In genomic region chr3:33955854-33956624, GRCm38 (mm10) we compare ENCODE assay signal across 8 mouse cellular contexts.
DNase-seq lines count a peak whose midpoint lies in the region; ATAC-seq lines count a peak whose summit lies in the region.

No protein-coding gene starts in this region.

- peaks cover 19% of the 10 kb centered on the region for H3K4me1 ChIP-seq in hindbrain, embryonic 10.5 days (replicated peaks)
- no peaks in the 10 kb centered on the region for H3K4me1 ChIP-seq in lung, embryonic 15.5 days

- peak; percentile 78 for DNase-seq in Muller cell, postnatal 12 days (ENCODE audit: inconsistent ontology term)
- peak; percentile 66 for DNase-seq in cerebellum, adult 9-10 months
- peak; percentile 29 to 87 for DNase-seq in frontal cortex, adult 2 months (ENCODE audit: extremely low spot score in 1 of 2, low spot score in 1 of 2)
- DNase-seq in hindbrain, embryonic 10.5 days (ENCODE audit: low spot score), result peak; percentile 73
- DNase-seq in layer of hippocampus, adult 9-10 months (ENCODE audit: low spot score), result peak; percentile 69
- DNase-seq in ovary, postnatal 10 days (ENCODE audit: low spot score), result peak; percentile 34
- peak; percentile 24 to 68 for DNase-seq in thymus, postnatal 10 days (ENCODE audit: low spot score in 2 of 2)

- H3K27ac ChIP-seq in hindbrain, embryonic 10.5 days, result no peak overlapping the region
- H3K27ac ChIP-seq in lung, embryonic 15.5 days, result no peak overlapping the region

- peak overlapping the region; percentile 46 for H3K4me2 ChIP-seq in lung, embryonic 15.5 days

- H3K4me3 ChIP-seq in hindbrain, embryonic 10.5 days, result peak overlapping the region; percentile 38
- no peak overlapping the region for H3K4me3 ChIP-seq in lung, embryonic 15.5 days

- no peaks in the 10 kb centered on the region for H3K36me3 ChIP-seq in hindbrain, embryonic 10.5 days
- no peaks in the 10 kb centered on the region for H3K36me3 ChIP-seq in lung, embryonic 15.5 days

- peak; percentile 49; the same call in 1 of the 2 replicates for ATAC-seq in lung, embryonic 15.5 days (ENCODE audit: borderline replicate concordance, extremely low read depth, low FRiP score, low TSS enrichment)

- H3K9me3 ChIP-seq in hindbrain, embryonic 10.5 days, result no peaks in the 10 kb centered on the region
- H3K9me3 ChIP-seq in lung, embryonic 15.5 days, result no peaks in the 10 kb centered on the region

- WGBS in hindbrain, embryonic 10.5 days, result 3% methylated on average over 19 of the region's 19 CpGs
- 2% methylated on average over 19 of the region's 19 CpGs for WGBS in lung, embryonic 15.5 days

- no peak overlapping the region for H3K9ac ChIP-seq in lung, embryonic 15.5 days

- H3K27me3 ChIP-seq in hindbrain, embryonic 10.5 days (ENCODE audit: insufficient read depth, poor library complexity, severe bottlenecking), result peaks cover 19% of the 10 kb centered on the region
- peaks cover 12% of the 10 kb centered on the region; the same call in 1 of the 2 replicates for H3K27me3 ChIP-seq in lung, embryonic 15.5 days
